Mouse (Mus musculus) induced T-regulatory cell, adult 2 months (primary cell): ENCODE measurements around the gene Gm20911.
"Not testable (repeated sequence)": the region's sequence is repeated elsewhere in the genome, so short reads cannot be mapped to it uniquely, and the experiment has no call there.

Source experiments
- DNase-seq: peaks from one replicate; pipeline ENCODE4 v3.0.0-alpha.2; 2012; ENCODE audit warnings: low read depth

The Gm20911 gene

GRCm38 (mm10) chrY:81457707-81458106 lies at the start of gene Gm20911:
TSS of gene Gm20911 (plus strand) at chrY:81458007.
- DNase-seq = not testable (repeated sequence)
